Mouse (Mus musculus) forebrain, embryonic 10.5 days (tissue): Measurements from ENCODE around the gene Bmp6. TPM values are rescaled to one million over a fixed set of nuclear protein-coding genes. Genes with fewer than 3 reads are reported as not detected.
A peak's percentile ranks its signal among the peaks of the same experiment; 100 is the strongest.

Source experiments
- DNase-seq: peaks from one replicate; pipeline ENCODE4 v3.0.0-alpha.2; 2017; ENCODE audit warnings: low spot score; ENCODE audit errors: extremely low spot score
- H3K27ac ChIP-seq: fragments of 300-500 bp; sonication (generic); 2 replicates; pipeline ENCODE4 v1.5.1; 2016; ENCODE audit warnings: mild to moderate bottlenecking
- H3K27me3 ChIP-seq: fragments of 300-500 bp; sonication (generic); 2 replicates; pipeline ENCODE4 v1.6.1; 2016; ENCODE audit warnings: mild to moderate bottlenecking; ENCODE audit not compliant: poor library complexity, severe bottlenecking
- H3K36me3 ChIP-seq: fragments of 300-500 bp; sonication (generic); replicated peaks from 2 replicates; pipeline ENCODE4 v1.6.1; 2016; ENCODE audit warnings: mild to moderate bottlenecking, moderate library complexity
- H3K4me1 ChIP-seq: fragments of 300-500 bp; sonication (generic); 2 replicates; pipeline ENCODE4 v1.6.1; 2016
- H3K4me3 ChIP-seq: fragments of 300-500 bp; sonication (generic); 2 replicates; pipeline ENCODE4 v1.5.1; 2016; ENCODE audit warnings: mild to moderate bottlenecking, moderate library complexity
- H3K9me3 ChIP-seq: fragments of 300-500 bp; sonication (generic); 2 replicates; pipeline ENCODE4 v1.6.1; 2016; ENCODE audit warnings: mild to moderate bottlenecking, moderate library complexity
- WGBS: fragments of 180-500 bp; shearing (Covaris S2); methylation state at CpG from one replicate; pipeline ENCODE4 v1.1.7; 2016; 5-methylcytosine and 5-hydroxymethylcytosine counted together
- polyA plus RNA-seq: library from polyadenylated mRNA; unstranded; fragments of >200 nt; fragmentation: Nextera tagmentation; extraction: Ambion mirVana; gene quantifications from 2 replicates; pipeline ENCODE4 v1.2.1, GENCODE M21; 2016

Gene Bmp6
- polyA plus RNA-seq, 1 experiment from 2014 or later, result 2.5 TPM

- 93% methylated on average over 8 of the region's 8 CpGs for WGBS
- no peak for DNase-seq
- no peaks in the 10 kb centered on the region for H3K4me1 ChIP-seq
These were observed 164.9 kb downstream of the Bmp6 start for GRCm38 (mm10) chr13:38509681-38510341.

GRCm38 (mm10) chr13:38511979-38512378, 167.1 kb downstream of the Bmp6 start:
- WGBS, result 93% methylated on average over 10 of the region's 10 CpGs
- Histone ChIP-seq H3K9me3 (no peaks in the 10 kb centered on the region), H3K4me1 (no peaks in the 10 kb centered on the region), H3K27me3 (no peaks in the 10 kb centered on the region), H3K4me3 (no peak overlapping the region), H3K27ac (no peak overlapping the region), H3K36me3 (peaks cover 99% of the 10 kb centered on the region)
- DNase-seq, result no peak

More at GRCm38 (mm10) chr13:38509681-38510341, 164.9 kb downstream of the Bmp6 start:
- Histone ChIP-seq H3K9me3 (no peaks in the 10 kb centered on the region), H3K27me3 (no peaks in the 10 kb centered on the region), H3K4me3 (no peak overlapping the region), H3K36me3 (peaks cover 99% of the 10 kb centered on the region), H3K27ac (no peak overlapping the region)

DNA sequence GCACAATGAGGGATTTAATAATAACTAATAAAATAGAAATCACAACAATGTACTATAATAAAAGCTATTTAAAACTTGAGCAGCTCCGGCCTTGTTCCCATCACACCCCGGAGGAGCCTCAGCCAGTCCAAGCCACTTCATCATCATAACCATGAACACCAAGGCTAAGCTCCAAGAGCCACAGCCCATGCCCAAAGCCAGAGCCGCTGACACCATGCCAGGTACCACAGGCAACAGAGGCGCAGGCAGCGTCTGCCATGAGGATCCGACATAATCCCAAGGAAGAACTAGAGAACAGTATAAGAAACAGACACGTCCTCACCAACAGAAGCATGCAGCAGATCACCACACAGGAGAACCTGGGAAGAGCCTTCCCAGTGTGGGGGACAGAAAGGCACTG, 169.0 kb downstream of the Bmp6 start:
- H3K4me3 ChIP-seq, result no peak overlapping the region
- H3K36me3 ChIP-seq, result peaks cover 100% of the 10 kb centered on the region
- 96% methylated on average over 7 of the region's 7 CpGs for WGBS
- no peaks in the 10 kb centered on the region for H3K4me1 ChIP-seq
- H3K27ac ChIP-seq, result no peak overlapping the region
- no peaks in the 10 kb centered on the region for H3K9me3 ChIP-seq
- no peak for DNase-seq
- H3K27me3 ChIP-seq, result no peaks in the 10 kb centered on the region

DNA sequence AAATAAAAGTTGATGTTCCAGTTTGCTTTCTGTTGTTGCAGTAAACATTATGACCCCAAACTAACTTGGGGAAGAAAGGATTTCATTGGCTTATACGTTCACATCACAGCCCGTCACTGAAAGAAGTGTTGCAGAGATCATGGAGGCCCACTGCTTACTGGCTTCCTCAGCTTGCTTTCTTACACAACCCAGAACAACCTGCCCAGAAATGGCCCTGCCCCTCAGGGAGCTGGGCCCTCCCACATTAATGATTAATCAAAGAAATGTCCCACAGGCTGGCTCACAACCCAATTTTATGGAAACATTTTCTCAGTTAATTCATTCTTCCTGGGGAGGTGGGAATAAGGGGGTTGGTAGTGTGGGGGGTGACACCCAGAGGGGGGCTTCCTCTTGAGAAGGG, 170.5 kb downstream of the Bmp6 start:
- Histone ChIP-seq H3K36me3 (peaks cover 100% of the 10 kb centered on the region), H3K9me3 (no peaks in the 10 kb centered on the region), H3K27ac (no peak overlapping the region), H3K27me3 (no peaks in the 10 kb centered on the region), H3K4me1 (no peaks in the 10 kb centered on the region), H3K4me3 (no peak overlapping the region)
- no peak for DNase-seq
- WGBS, result 86% methylated on average over 2 of the region's 2 CpGs

GRCm38 (mm10) chr13:38515845-38516244, 170.9 kb downstream of the Bmp6 start:
- Histone ChIP-seq H3K9me3 (no peaks in the 10 kb centered on the region), H3K36me3 (peaks cover 100% of the 10 kb centered on the region), H3K4me1 (no peaks in the 10 kb centered on the region), H3K4me3 (no peak overlapping the region), H3K27me3 (no peaks in the 10 kb centered on the region), H3K27ac (no peak overlapping the region)
- DNase-seq, result no peak
- 89% methylated on average over 3 of the region's 3 CpGs for WGBS

DNA sequence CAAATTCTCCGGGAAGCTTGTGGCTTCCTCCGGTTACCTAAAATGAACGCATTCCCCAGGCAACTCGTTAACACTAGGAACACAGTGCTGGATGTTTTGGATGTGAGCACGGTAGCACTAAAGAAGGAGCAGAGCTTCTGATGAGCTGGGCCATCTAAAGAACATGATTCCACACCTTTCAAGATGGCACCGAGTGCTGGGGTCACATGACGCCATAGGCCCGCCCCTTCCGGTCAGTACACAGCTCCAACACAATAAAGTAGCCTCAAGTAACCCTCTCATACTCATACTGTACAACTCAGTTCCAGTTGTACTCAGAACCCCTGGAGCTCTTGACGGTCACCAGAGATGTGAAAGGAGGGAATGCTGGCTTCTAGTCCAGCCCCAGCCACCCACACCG, 171.7 kb downstream of the Bmp6 start:
- Histone ChIP-seq H3K4me1 (no peaks in the 10 kb centered on the region), H3K36me3 (peaks cover 100% of the 10 kb centered on the region), H3K27me3 (no peaks in the 10 kb centered on the region), H3K9me3 (no peaks in the 10 kb centered on the region), H3K27ac (no peak overlapping the region), H3K4me3 (no peak overlapping the region)
- WGBS, result 95% methylated on average over 11 of the region's 11 CpGs
- DNase-seq, result no peak

DNA sequence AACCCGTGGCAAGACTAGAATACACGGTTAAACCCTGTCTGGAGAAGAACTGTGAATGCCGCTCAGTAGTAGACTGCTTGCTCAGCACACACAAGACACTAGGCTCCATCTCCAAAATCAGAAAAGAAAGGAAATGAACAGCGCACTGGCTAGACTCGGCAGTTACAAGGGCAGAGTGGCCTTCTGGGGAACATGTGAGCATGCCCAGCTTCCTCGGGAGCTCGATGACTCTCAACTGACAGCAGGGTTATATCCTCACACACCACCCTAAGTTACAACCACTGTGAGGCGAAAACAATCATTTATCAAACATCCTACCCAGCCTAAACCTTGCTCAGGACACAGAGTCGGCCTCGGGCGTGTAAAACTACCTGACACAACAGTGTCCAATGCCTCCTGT, 175.4 kb downstream of the Bmp6 start:
- Histone ChIP-seq H3K4me1 (peaks cover 6% of the 10 kb centered on the region), H3K27me3 (no peaks in the 10 kb centered on the region), H3K4me3 (no peak overlapping the region), H3K9me3 (no peaks in the 10 kb centered on the region), H3K27ac (no peak overlapping the region), H3K36me3 (peaks cover 88% of the 10 kb centered on the region)
- no peak for DNase-seq
- WGBS, result 94% methylated on average over 11 of the region's 11 CpGs

GRCm38 (mm10) chr13:38522056-38522654, 177.2 kb downstream of the Bmp6 start:
- Histone ChIP-seq H3K4me3 (no peak overlapping the region), H3K27me3 (no peaks in the 10 kb centered on the region), H3K4me1 (peaks cover 20% of the 10 kb centered on the region), H3K9me3 (no peaks in the 10 kb centered on the region), H3K36me3 (peaks cover 72% of the 10 kb centered on the region), H3K27ac (no peak overlapping the region)
- 89% methylated on average over 4 of the region's 4 CpGs for WGBS
- no peak for DNase-seq

DNA sequence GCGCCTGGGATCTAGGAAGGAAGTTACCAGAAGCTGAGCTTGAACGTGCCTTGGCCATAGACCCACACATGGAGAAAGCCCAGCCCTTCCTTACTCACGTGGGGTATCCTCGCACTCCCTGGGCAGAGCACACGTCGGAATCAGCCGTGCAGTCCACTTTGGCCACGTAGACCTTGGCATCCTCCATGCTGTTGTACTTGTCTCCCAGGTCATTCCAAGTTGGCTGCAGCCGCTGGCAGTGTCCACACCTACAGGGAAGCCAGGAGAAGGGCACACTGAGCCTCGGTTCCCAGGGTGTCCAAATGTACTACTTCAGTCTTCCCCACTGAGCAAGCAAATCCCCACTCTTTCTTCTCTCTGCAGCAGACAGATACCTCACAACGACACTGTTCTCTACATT, 178.3 kb downstream of the Bmp6 start:
- 91% methylated on average over 11 of the region's 11 CpGs for WGBS
- Histone ChIP-seq H3K4me1 (peaks cover 25% of the 10 kb centered on the region), H3K27ac (no peak overlapping the region), H3K36me3 (peaks cover 61% of the 10 kb centered on the region), H3K27me3 (no peaks in the 10 kb centered on the region), H3K9me3 (no peaks in the 10 kb centered on the region), H3K4me3 (no peak overlapping the region)
- DNase-seq, result no peak

DNA sequence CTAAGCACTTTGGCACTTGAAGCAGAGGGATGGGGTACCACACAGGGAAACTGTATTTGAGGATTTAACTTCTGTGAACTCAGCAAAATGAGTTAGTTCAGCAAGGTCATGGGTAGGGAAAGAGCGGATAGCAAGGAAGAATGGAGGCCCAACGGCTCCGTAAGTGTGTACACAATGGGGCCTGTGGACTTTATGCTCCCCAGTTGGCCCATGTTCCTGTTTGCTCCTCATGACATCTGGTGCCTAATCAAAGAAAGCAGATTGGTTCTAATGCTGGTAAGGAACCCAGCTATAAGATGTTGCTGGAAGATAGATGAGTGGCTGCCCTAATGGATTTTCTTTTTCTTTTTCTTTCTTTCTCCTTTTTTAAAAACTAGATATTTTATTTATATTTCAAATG, 180.4 kb downstream of the Bmp6 start:
- H3K27ac ChIP-seq, result no peak overlapping the region
- H3K4me1 ChIP-seq, result peaks cover 32% of the 10 kb centered on the region
- no peak overlapping the region for H3K4me3 ChIP-seq
- peaks cover 41% of the 10 kb centered on the region for H3K36me3 ChIP-seq
- WGBS, result 92% methylated on average over 3 of the region's 3 CpGs
- no peaks in the 10 kb centered on the region for H3K9me3 ChIP-seq
- H3K27me3 ChIP-seq, result peaks cover 8% of the 10 kb centered on the region; the same call in 1 of the 2 replicates
- no peak for DNase-seq

GRCm38 (mm10) chr13:38526116-38526515, 181.2 kb downstream of the Bmp6 start:
- peaks cover 8% of the 10 kb centered on the region; the same call in 1 of the 2 replicates for H3K27me3 ChIP-seq
- peaks cover 32% of the 10 kb centered on the region for H3K4me1 ChIP-seq
- peaks cover 32% of the 10 kb centered on the region for H3K36me3 ChIP-seq
- no peak for DNase-seq
- H3K4me3 ChIP-seq, result peak overlapping the region; percentile 94; the same call in 1 of the 2 replicates
- H3K27ac ChIP-seq, result no peak overlapping the region
- WGBS, result 87% methylated on average over 2 of the region's 2 CpGs
- H3K9me3 ChIP-seq, result no peaks in the 10 kb centered on the region

- Histone ChIP-seq H3K27ac (peak overlapping the region; percentile 94), H3K4me3 (peak overlapping the region; percentile 94), H3K27me3 (peaks cover 8% of the 10 kb centered on the region; the same call in 1 of the 2 replicates), H3K9me3 (no peaks in the 10 kb centered on the region), H3K36me3 (peaks cover 21% of the 10 kb centered on the region), H3K4me1 (peaks cover 32% of the 10 kb centered on the region)
- WGBS, result 15% methylated on average over 15 of the region's 15 CpGs
- no peak for DNase-seq
These were observed 182.3 kb downstream of the Bmp6 start for GRCm38 (mm10) chr13:38527041-38527796.
